Mouse (Mus musculus): ENCODE results near the gene Nvl.

Gene Nvl

GRCm38 (mm10) chr1:181068344-181068743 lies 75.7 kb downstream of the Nvl start:
- no peak for DNase-seq (ENCODE audit: low spot score)

GRCm38 (mm10) chr1:181064648-181065047 lies 79.4 kb downstream of the Nvl start:
- DNase-seq (ENCODE audit: low spot score) = no peak

GRCm38 (mm10) chr1:181063991-181064390 lies 80.0 kb downstream of the Nvl start:
- no peak for DNase-seq (ENCODE audit: low spot score)

GRCm38 (mm10) chr1:181061784-181062485 lies 82.1 kb downstream of the Nvl start:
- DNase-seq (ENCODE audit: low spot score) = no peak

GRCm38 (mm10) chr1:181052898-181053297 lies 91.1 kb downstream of the Nvl start:
- no peak for DNase-seq (ENCODE audit: low spot score)

- no peak for DNase-seq (ENCODE audit: low spot score)
These were observed 93.1 kb downstream of the Nvl start, which contains the start of gene 9130409I23Rik for GRCm38 (mm10) chr1:181050937-181051336. 9130409I23Rik (plus strand) TSS chr1:181051237.

GRCm38 (mm10) chr1:181049328-181049842 lies 94.6 kb downstream of the Nvl start:
- no peak for DNase-seq (ENCODE audit: low spot score)

GRCm38 (mm10) chr1:181047520-181047919 lies 96.5 kb downstream of the Nvl start:
- no peak for DNase-seq (ENCODE audit: low spot score)

GRCm38 (mm10) chr1:181039652-181040051 lies 104.4 kb downstream of the Nvl start:
- DNase-seq (ENCODE audit: low spot score) = peak; percentile 23

- no peak for DNase-seq (ENCODE audit: low spot score)
These were observed 106.4 kb downstream of the Nvl start for GRCm38 (mm10) chr1:181037623-181038022.

Measured in yolk sac, embryonic 10.5 days (tissue).